Mouse (Mus musculus): ENCODE results near the gene Cox7a2l.

DNA sequence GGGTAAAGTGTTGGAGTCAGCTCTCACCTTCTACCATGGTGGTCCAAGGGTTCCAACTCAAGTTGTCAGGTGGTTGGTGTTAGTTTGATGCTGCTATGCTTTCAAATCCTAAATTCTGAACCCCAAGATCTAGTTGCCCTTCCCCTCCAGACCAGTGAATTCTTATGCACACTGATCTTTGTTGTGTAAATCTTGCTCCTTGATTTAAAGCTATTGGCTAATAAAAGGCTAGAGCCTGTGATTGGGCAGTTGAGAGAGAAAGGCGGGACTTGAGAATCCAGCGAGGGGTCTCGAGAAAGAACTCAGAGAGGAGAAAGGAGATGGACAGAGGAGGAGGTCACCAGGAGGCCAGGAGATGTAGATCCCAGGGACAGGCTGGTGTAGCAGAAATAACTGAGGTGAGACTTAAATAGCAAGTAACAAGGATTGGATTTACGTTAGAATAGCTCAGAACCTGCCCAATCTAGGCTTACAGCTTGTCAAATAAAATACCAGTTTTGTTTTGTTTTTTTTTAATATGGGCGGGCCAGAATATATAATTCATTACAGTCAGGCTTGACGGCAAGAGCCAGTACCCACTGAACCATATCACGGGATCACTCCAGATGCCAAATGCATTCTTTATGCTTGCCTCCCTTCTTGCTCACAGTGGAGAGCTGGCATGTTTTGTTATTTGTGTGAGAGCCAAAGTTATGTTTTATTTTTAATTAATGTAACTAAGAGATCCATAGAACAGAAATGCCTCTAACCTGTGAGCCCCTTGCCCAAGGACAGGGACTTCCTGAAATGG is 5.7 kb upstream of the Cox7a2l start:
- TF ChIP-seq CTCF (IDR thresholded peaks at IDR 0.05; ENCODE audit: low read depth, low read length) (no peak), POLR2A (IDR thresholded peaks at IDR 0.05; ENCODE audit: extremely low read depth, insufficient read depth, low read length) (no peak)
